8 mouse cellular contexts compared by ENCODE assay signal in genomic region chr2:27677411-27678310, GRCm38 (mm10). TPM values are rescaled to one million over a fixed set of nuclear protein-coding genes. Genes with fewer than 3 reads are reported as not detected.
A peak's percentile ranks its signal among the peaks of the same experiment; 100 is the strongest.
DNase-seq lines count a peak whose midpoint lies in the region; ATAC-seq and TF ChIP-seq lines count a peak whose summit lies in the region.

No protein-coding gene starts in this region.

- H3K4me1 ChIP-seq in embryonic facial prominence, embryonic 11.5 days (ENCODE audit: control insufficient read depth, insufficient read depth, low read length): peaks cover 19% of the 10 kb centered on the region
- peaks cover 57% of the 10 kb centered on the region for H3K4me1 ChIP-seq in heart, postnatal 0 days (ENCODE audit: control insufficient read depth, insufficient read depth)
- H3K4me1 ChIP-seq in limb, embryonic 10.5 days: peaks cover 69% of the 10 kb centered on the region
- H3K4me1 ChIP-seq in midbrain, embryonic 13.5 days (replicated peaks): peaks cover 51% of the 10 kb centered on the region

- peak overlapping the region; percentile 90 for H3K4me2 ChIP-seq in embryonic facial prominence, embryonic 11.5 days (ENCODE audit: low read depth, low read length)
- peak overlapping the region; percentile 93 for H3K4me2 ChIP-seq in heart, postnatal 0 days (ENCODE audit: low read depth, low read length)
- H3K4me2 ChIP-seq in midbrain, embryonic 13.5 days (replicated peaks): peak overlapping the region; percentile 92

- H3K4me3 ChIP-seq in layer of hippocampus, adult 2 months: peak overlapping the region; percentile 65
- peak overlapping the region; percentile 89 for H3K4me3 ChIP-seq in embryonic facial prominence, embryonic 11.5 days (ENCODE audit: low read depth, low read length)
- H3K4me3 ChIP-seq in heart, postnatal 0 days (ENCODE audit: low read depth, low read length): peak overlapping the region; percentile 96
- H3K4me3 ChIP-seq in limb, embryonic 10.5 days: peak overlapping the region; percentile 89
- H3K4me3 ChIP-seq in midbrain, embryonic 13.5 days (replicated peaks): peak overlapping the region; percentile 70

- no peak for ATAC-seq in embryonic facial prominence, embryonic 11.5 days (replicated peaks; ENCODE audit: insufficient number of reproducible peaks, low FRiP score, low TSS enrichment, low read depth)
- ATAC-seq in heart, postnatal 0 days (ENCODE audit: insufficient read depth, low read depth): peak; percentile 0; the same call in 1 of the 2 replicates
- ATAC-seq in midbrain, embryonic 13.5 days: peak; percentile 35

- TF ChIP-seq CTCF in layer of hippocampus, adult 2 months (conservative IDR thresholded peaks at IDR 0.05): no peak
- TF ChIP-seq CTCF in heart, postnatal 0 days (IDR thresholded peaks at IDR 0.05; ENCODE audit: low read depth): no peak

- no peaks in the 10 kb centered on the region for H3K36me3 ChIP-seq in embryonic facial prominence, embryonic 11.5 days (replicated peaks; ENCODE audit: control insufficient read depth, insufficient read depth, low read depth, low read length)
- H3K36me3 ChIP-seq in heart, postnatal 0 days (replicated peaks; ENCODE audit: control insufficient read depth, insufficient read depth, low read length): no peaks in the 10 kb centered on the region
- no peaks in the 10 kb centered on the region for H3K36me3 ChIP-seq in limb, embryonic 10.5 days
- H3K36me3 ChIP-seq in midbrain, embryonic 13.5 days: no peaks in the 10 kb centered on the region

- peak overlapping the region; percentile 95 for H3K9ac ChIP-seq in embryonic facial prominence, embryonic 11.5 days (replicated peaks; ENCODE audit: low read length)
- H3K9ac ChIP-seq in heart, postnatal 0 days (replicated peaks; ENCODE audit: low read depth, low read length): peak overlapping the region; percentile 95
- H3K9ac ChIP-seq in midbrain, embryonic 13.5 days (replicated peaks): peak overlapping the region; percentile 86

- under 1% methylated on average over 55 of the region's 77 CpGs for WGBS in embryonic facial prominence, embryonic 11.5 days
- WGBS in heart, postnatal 0 days: 1% methylated on average over 65 of the region's 77 CpGs
- WGBS in limb, embryonic 10.5 days: 1% methylated on average over 77 of the region's 77 CpGs
- WGBS in midbrain, embryonic 13.5 days: under 1% methylated on average over 61 of the region's 77 CpGs

- H3K27ac ChIP-seq in layer of hippocampus, adult 2 months: peak overlapping the region; percentile 85
- peak overlapping the region; percentile 90 for H3K27ac ChIP-seq in embryonic facial prominence, embryonic 11.5 days (replicated peaks; ENCODE audit: low read depth, low read length)
- peak overlapping the region; percentile 93 for H3K27ac ChIP-seq in heart, postnatal 0 days (ENCODE audit: low read depth)
- peak overlapping the region; percentile 97 for H3K27ac ChIP-seq in limb, embryonic 10.5 days
- peak overlapping the region; percentile 83 for H3K27ac ChIP-seq in midbrain, embryonic 13.5 days

- no peak for DNase-seq in layer of hippocampus, adult 2 months (ENCODE audit: low spot score in 2 of 2)
- no peak for DNase-seq in layer of hippocampus, adult 8-10 months (ENCODE audit: low spot score in 2 of 2)
- peak; percentile 50 for DNase-seq in ZHBTc4 (ENCODE audit: low read depth, low spot score)
- peak; percentile 65 for DNase-seq in embryonic facial prominence, embryonic 11.5 days (ENCODE audit: low spot score)
- no peak for DNase-seq in heart, postnatal 0 days (ENCODE audit: low spot score)
- peak; percentile 79 for DNase-seq in limb, embryonic 10.5 days (ENCODE audit: low spot score)
- peak; percentile 71 for DNase-seq in thymus, postnatal 4 days

- H3K27me3 ChIP-seq in embryonic facial prominence, embryonic 11.5 days (ENCODE audit: control insufficient read depth, insufficient read depth, low read length): no peaks in the 10 kb centered on the region
- no peaks in the 10 kb centered on the region for H3K27me3 ChIP-seq in heart, postnatal 0 days (ENCODE audit: control insufficient read depth, insufficient read depth, low read length)
- H3K27me3 ChIP-seq in limb, embryonic 10.5 days (ENCODE audit: low read depth, poor library complexity, severe bottlenecking): no peaks in the 10 kb centered on the region
- peaks cover 21% of the 10 kb centered on the region; the same call in 1 of the 2 replicates for H3K27me3 ChIP-seq in midbrain, embryonic 13.5 days

- H3K9me3 ChIP-seq in embryonic facial prominence, embryonic 11.5 days (replicated peaks; ENCODE audit: control insufficient read depth, low read length): no peaks in the 10 kb centered on the region
- H3K9me3 ChIP-seq in heart, postnatal 0 days (replicated peaks; ENCODE audit: control insufficient read depth, low read length): no peaks in the 10 kb centered on the region
- H3K9me3 ChIP-seq in limb, embryonic 10.5 days (replicated peaks): no peaks in the 10 kb centered on the region
- H3K9me3 ChIP-seq in midbrain, embryonic 13.5 days: no peaks in the 10 kb centered on the region

- no peak for TF ChIP-seq EP300 in heart, postnatal 0 days (IDR thresholded peaks at IDR 0.05; ENCODE audit: low read depth)

RNA-seq across cellular contexts. Expression of gene Rxra, which starts 1.4 kb away (rescaled TPM):
- total RNA-seq in layer of hippocampus, adult 2 months (2021): 10 to 100 TPM; 26.9 to 29.5 TPM
- total RNA-seq in layer of hippocampus, adult 8-10 months (2022): 10 to 100 TPM; 31.6 to 33.9 (median 32.9) TPM
- polyA plus RNA-seq in embryonic facial prominence, embryonic 11.5 days (2014; fragmentation: Nextera tagmentation; extraction: Ambion mirVana): 7.6 and 9.7 TPM in 2 replicates
- total RNA-seq in heart, postnatal 0 days (2014; rRNA removed; ENCODE audit: low replicate concordance): 56.9 and 81.7 TPM in 2 replicates
- 4.9 and 5.5 TPM in 2 replicates for polyA plus RNA-seq in heart, postnatal 0 days (2015; fragmentation: Nextera tagmentation; extraction: Ambion mirVana)
- polyA plus RNA-seq in limb, embryonic 10.5 days (2016; fragmentation: Nextera tagmentation; extraction: Ambion mirVana): 8.7 and 10.9 TPM in 2 replicates
- 4.0 and 4.4 TPM in 2 replicates for polyA plus RNA-seq in midbrain, embryonic 13.5 days (2015; fragmentation: Nextera tagmentation; extraction: Ambion mirVana)

Comparison
In these comparisons a context has a peak if more than half of its experiments do, and no peak if none do; other contexts are left out.
1. DNase-seq: peak in ZHBTc4 (single experiment), embryonic facial prominence, embryonic 11.5 days (single experiment), limb, embryonic 10.5 days (single experiment) and thymus, postnatal 4 days (single experiment); none in layer of hippocampus, adult 2 months (0 of 2), layer of hippocampus, adult 8-10 months (0 of 2) and heart, postnatal 0 days (single experiment).
2. Peak in every context shown above with its lines, with median percentiles within 50 percentile points of each other: H3K27ac ChIP-seq, H3K4me3 ChIP-seq, H3K4me2 ChIP-seq and H3K9ac ChIP-seq.